Mouse (Mus musculus) megakaryocyte, embryonic 14.5 days (primary cell): ENCODE measurements around the gene Tnfrsf23.

Source experiments
- FLI1 ChIP-seq: IDR thresholded peaks from 2 replicates; pipeline ENCODE4 v1.6.1; 2012; ENCODE audit warnings: low read length, inconsistent platforms, mixed read lengths
- GATA1 ChIP-seq: IDR thresholded peaks from 3 replicates; pipeline ENCODE4 v1.6.1; 2012; ENCODE audit warnings: mixed read lengths, low read length, inconsistent platforms, borderline replicate concordance

DNA sequence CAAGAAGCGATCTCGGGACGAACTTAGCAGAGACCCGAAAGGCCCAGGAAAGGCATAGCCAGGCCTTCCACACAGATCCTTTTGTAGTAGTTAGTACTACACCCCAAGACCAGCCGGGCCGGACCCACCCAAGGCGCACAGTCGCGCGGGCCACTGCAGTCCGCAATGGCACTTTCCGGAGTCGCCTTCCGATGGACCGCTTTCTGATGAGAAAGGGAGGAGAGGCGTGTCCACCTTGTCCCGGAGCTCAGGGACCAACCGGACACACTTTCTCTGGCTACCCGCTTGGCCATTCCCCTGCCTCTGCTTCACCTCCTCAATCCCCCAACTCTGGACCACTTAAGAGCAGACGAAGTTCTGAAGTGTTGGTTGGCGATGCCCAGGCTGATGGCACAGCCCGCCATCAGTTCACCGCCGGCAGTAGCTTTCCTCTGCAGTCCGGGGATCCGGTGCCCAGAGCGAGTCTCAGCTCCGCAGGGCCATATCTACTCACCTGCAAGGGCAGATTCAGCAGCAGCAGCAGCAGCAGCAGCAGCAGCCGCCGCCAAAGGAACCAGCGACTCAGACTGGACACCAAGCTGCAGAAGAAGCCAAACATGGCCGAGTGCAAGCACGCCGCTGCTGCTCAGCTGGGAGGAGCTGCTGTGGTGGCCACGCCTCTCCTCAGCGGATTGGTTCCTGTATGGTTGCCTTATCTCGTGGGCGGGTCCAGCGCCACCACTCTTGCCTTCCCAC is 36.5 kb downstream of the Tnfrsf23 start, which contains the start of gene Tnfrsf22:
- no peak for TF ChIP-seq FLI1
- TF ChIP-seq GATA1: no peak
